Mouse (Mus musculus) ES-Bruce4 (cell line): ENCODE data around the gene Cpox. TPM values are rescaled to one million over a fixed set of nuclear protein-coding genes. Genes with fewer than 3 reads are reported as not detected.

Source experiments
- H3K27ac ChIP-seq: 2 replicates; pipeline ENCODE4 v1.5.1; 2012; ENCODE audit warnings: low read length, inconsistent platforms; ENCODE audit not compliant: insufficient read depth
- H3K27me3 ChIP-seq: 2 replicates; pipeline ENCODE4 v1.6.1; 2012; ENCODE audit warnings: mild to moderate bottlenecking, low read length, inconsistent platforms; ENCODE audit not compliant: control insufficient read depth, poor library complexity, insufficient read depth, severe bottlenecking
- H3K36me3 ChIP-seq: 2 replicates; pipeline ENCODE4 v1.6.1; 2012; ENCODE audit warnings: inconsistent platforms, mild to moderate bottlenecking, low read length, moderate library complexity; ENCODE audit not compliant: control insufficient read depth, poor library complexity, insufficient read depth, severe bottlenecking
- H3K4me1 ChIP-seq: one replicate; pipeline ENCODE4 v1.8.1; 2011; ENCODE audit warnings: low read length; ENCODE audit not compliant: control insufficient read depth, insufficient read depth
- H3K4me3 ChIP-seq: 2 replicates; pipeline ENCODE4 v1.5.1; 2011; ENCODE audit warnings: low read depth, mild to moderate bottlenecking, low read length
- H3K9ac ChIP-seq: 2 replicates; pipeline ENCODE4 v1.6.1; 2012; ENCODE audit warnings: low read depth, mild to moderate bottlenecking, inconsistent platforms; ENCODE audit not compliant: poor library complexity, severe bottlenecking
- H3K9me3 ChIP-seq: replicated peaks from 2 replicates; pipeline ENCODE4 v1.6.1; 2012; ENCODE audit warnings: mild to moderate bottlenecking, low read length, inconsistent platforms; ENCODE audit not compliant: control insufficient read depth, poor library complexity, insufficient read depth, severe bottlenecking
- CTCF ChIP-seq: IDR thresholded peaks from one replicate; pipeline ENCODE4 v1.8.1; 2011; ENCODE audit warnings: low read depth, low read length
- EP300 ChIP-seq: IDR thresholded peaks from 2 replicates; pipeline ENCODE4 v1.6.1; 2011; ENCODE audit warnings: low read depth, low read length; ENCODE audit not compliant: insufficient read depth
- POLR2A ChIP-seq: IDR thresholded peaks from one replicate; pipeline ENCODE4 v1.8.1; 2011; ENCODE audit warnings: low read length; ENCODE audit not compliant: insufficient read depth
- polyA plus RNA-seq: library from polyadenylated mRNA; stranded (reverse); fragments of >200 nt; gene quantifications from 2 replicates; pipeline ENCODE4 v1.2.4, GENCODE M21; 2011; ENCODE audit warnings: low read depth; ENCODE audit not compliant: missing spikeins, insufficient read depth, insufficient read length

The Cpox gene
- polyA plus RNA-seq, 1 experiment: 35.2 TPM

- H3K4me1 ChIP-seq: no peaks in the 10 kb centered on the region
- no peak overlapping the region for H3K27ac ChIP-seq
- no peaks in the 10 kb centered on the region for H3K27me3 ChIP-seq
- no peak for TF ChIP-seq CTCF
- TF ChIP-seq POLR2A: no peak
- no peak for TF ChIP-seq EP300
- H3K4me3 ChIP-seq: no peak overlapping the region
- H3K9ac ChIP-seq: no peak overlapping the region
- no peaks in the 10 kb centered on the region for H3K36me3 ChIP-seq
- no peaks in the 10 kb centered on the region for H3K9me3 ChIP-seq
Measured at GRCm38 (mm10) chr16:58649979-58650378, 20.1 kb upstream of the Cpox start.

GRCm38 (mm10) chr16:58655751-58656150, 14.3 kb upstream of the Cpox start:
- no peak overlapping the region for H3K4me3 ChIP-seq
- H3K27ac ChIP-seq: no peak overlapping the region
- no peak overlapping the region for H3K9ac ChIP-seq
- no peaks in the 10 kb centered on the region for H3K27me3 ChIP-seq
- peaks cover 3% of the 10 kb centered on the region; the same call in 1 of the 2 replicates for H3K9me3 ChIP-seq
- no peak for TF ChIP-seq CTCF
- TF ChIP-seq POLR2A: no peak
- TF ChIP-seq EP300: no peak
- no peaks in the 10 kb centered on the region for H3K36me3 ChIP-seq
- H3K4me1 ChIP-seq: no peaks in the 10 kb centered on the region

GRCm38 (mm10) chr16:58656526-58656925, 13.6 kb upstream of the Cpox start:
- no peak for TF ChIP-seq EP300
- no peak for TF ChIP-seq CTCF
- no peak for TF ChIP-seq POLR2A
- Histone ChIP-seq H3K27me3 (no peaks in the 10 kb centered on the region), H3K36me3 (no peaks in the 10 kb centered on the region), H3K27ac (no peak overlapping the region), H3K4me1 (no peaks in the 10 kb centered on the region), H3K9ac (no peak overlapping the region), H3K9me3 (peaks cover 3% of the 10 kb centered on the region; the same call in 1 of the 2 replicates), H3K4me3 (no peak overlapping the region)

GRCm38 (mm10) chr16:58658668-58659067, 11.4 kb upstream of the Cpox start:
- H3K36me3 ChIP-seq: no peaks in the 10 kb centered on the region
- no peaks in the 10 kb centered on the region for H3K27me3 ChIP-seq
- H3K4me3 ChIP-seq: no peak overlapping the region

GRCm38 (mm10) chr16:58661826-58662225, 8.3 kb upstream of the Cpox start:
- no peak overlapping the region for H3K27ac ChIP-seq
- no peaks in the 10 kb centered on the region for H3K9me3 ChIP-seq
- no peaks in the 10 kb centered on the region for H3K27me3 ChIP-seq
- no peak overlapping the region for H3K4me3 ChIP-seq
- H3K36me3 ChIP-seq: no peaks in the 10 kb centered on the region
- H3K9ac ChIP-seq: no peak overlapping the region
- TF ChIP-seq POLR2A: no peak
- no peak for TF ChIP-seq CTCF
- TF ChIP-seq EP300: no peak
- H3K4me1 ChIP-seq: no peaks in the 10 kb centered on the region

More at GRCm38 (mm10) chr16:58658668-58659067, 11.4 kb upstream of the Cpox start:
- TF ChIP-seq POLR2A (no peak), CTCF (no peak)
- Histone ChIP-seq H3K9me3 (peaks cover 3% of the 10 kb centered on the region; the same call in 1 of the 2 replicates), H3K4me1 (no peaks in the 10 kb centered on the region), H3K9ac (no peak overlapping the region), H3K27ac (no peak overlapping the region)

GRCm38 (mm10) chr16:58662287-58662791, 7.8 kb upstream of the Cpox start:
- Histone ChIP-seq H3K27ac (no peak overlapping the region), H3K36me3 (no peaks in the 10 kb centered on the region), H3K27me3 (no peaks in the 10 kb centered on the region), H3K4me3 (no peak overlapping the region), H3K4me1 (no peaks in the 10 kb centered on the region), H3K9ac (no peak overlapping the region), H3K9me3 (no peaks in the 10 kb centered on the region)
- TF ChIP-seq CTCF: no peak
- TF ChIP-seq EP300: no peak
- TF ChIP-seq POLR2A: no peak
